Mouse (Mus musculus) kidney, adult 18-20 months (tissue): ENCODE results near the gene Ern1.
A peak's percentile ranks its signal among the peaks of the same experiment; 100 is the strongest.

Source experiments
- DNase-seq: peaks from one replicate; pipeline ENCODE4 v3.0.0; 2021

Gene Ern1

GRCm38 (mm10) chr11:106487733-106488115, at the start of gene Ern1:
Gene Ern1, minus strand, starts transcription at chr11:106487852.
- DNase-seq, result peak; percentile 98

DNA sequence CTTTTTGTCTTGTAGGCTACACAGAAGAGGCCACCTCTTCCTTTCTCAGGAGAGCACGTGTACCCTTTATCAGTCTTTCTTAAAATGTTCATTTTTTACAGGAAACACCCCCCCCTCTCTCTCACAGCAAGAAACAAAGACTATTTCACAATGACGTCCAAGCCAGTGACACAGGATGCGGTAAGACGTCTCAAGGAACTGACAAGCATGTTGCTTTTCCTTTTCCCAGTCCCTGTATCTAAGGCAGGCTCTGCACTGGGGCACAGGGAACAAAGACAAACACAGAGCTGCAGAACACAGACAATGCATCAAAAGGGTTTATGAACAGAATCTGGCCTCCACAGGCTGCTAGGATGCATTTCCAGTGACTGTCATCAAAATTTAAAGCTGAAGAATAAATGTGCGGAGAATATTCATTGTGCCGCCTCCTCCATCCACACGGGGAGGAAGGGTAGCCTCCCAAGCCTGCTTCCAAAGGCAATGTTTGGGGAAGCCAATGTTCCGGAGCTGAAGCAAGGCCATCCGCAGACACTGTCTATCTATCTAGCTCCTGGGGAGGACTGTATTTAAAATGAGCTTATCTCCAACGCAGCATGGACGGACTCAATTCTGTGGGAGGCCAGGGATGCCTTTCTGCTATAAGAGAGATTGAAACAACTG, 48.7 kb upstream of the Ern1 start:
- DNase-seq, result no peak

DNA sequence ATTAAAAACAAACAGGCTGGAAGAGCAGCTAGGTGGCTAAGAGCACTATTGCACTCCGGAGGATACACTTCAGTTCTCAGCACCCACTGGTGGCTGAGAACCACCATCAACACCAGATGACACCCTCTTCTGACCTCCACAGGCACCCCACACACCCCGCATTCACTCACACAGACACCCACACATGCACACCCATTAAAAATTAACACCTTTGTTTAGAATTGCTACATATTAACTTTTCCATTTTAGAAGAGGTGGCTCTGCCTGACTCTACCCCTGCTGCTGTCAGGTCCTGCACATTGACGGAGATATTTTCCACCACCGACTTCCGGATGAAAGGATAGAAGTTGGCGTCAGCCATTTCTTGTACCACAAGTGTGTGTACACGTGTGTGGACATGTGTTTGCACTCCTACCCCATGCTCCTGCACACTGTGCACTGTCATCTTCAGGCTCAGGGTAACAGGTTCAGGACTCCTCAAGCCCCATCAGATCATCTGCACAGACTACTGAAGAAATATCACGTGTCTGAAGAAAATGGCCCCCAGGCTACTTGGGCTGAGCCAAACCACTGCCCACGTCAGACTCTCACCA, 48.1 kb upstream of the Ern1 start:
- no peak for DNase-seq

DNA sequence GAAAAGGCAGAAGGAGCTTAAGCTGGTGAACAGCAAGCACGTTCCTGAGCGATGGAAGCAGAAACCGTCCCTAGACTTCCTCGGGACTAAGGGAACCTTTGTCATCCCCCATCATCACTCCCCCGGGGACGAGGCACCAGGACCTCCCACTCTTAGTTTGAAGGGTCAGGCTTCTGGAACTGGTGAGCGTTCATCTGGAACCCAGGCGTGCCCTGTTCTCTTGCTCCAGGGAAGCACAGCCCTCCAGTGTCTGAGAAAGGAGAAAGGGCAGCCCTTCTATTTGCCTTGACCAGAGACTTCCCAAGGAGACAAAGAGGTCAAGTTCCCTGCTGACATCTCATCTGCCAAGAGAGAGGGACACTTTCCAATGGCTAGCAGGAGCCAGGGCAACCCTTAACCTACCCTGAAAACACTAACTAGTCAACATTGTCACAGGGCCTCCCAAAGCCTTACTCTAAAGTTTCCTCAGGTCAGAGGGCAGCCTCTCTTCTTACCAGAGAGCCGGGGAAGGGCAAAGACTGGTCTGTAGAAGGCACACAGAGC, 44.7 kb upstream of the Ern1 start:
- peak; percentile 22 for DNase-seq

GRCm38 (mm10) chr11:106529786-106530185, 42.1 kb upstream of the Ern1 start:
- peak; percentile 50 for DNase-seq

GRCm38 (mm10) chr11:106529113-106529512, 41.5 kb upstream of the Ern1 start:
- no peak for DNase-seq

GRCm38 (mm10) chr11:106527926-106528325, 40.3 kb upstream of the Ern1 start:
- DNase-seq, result no peak

DNA sequence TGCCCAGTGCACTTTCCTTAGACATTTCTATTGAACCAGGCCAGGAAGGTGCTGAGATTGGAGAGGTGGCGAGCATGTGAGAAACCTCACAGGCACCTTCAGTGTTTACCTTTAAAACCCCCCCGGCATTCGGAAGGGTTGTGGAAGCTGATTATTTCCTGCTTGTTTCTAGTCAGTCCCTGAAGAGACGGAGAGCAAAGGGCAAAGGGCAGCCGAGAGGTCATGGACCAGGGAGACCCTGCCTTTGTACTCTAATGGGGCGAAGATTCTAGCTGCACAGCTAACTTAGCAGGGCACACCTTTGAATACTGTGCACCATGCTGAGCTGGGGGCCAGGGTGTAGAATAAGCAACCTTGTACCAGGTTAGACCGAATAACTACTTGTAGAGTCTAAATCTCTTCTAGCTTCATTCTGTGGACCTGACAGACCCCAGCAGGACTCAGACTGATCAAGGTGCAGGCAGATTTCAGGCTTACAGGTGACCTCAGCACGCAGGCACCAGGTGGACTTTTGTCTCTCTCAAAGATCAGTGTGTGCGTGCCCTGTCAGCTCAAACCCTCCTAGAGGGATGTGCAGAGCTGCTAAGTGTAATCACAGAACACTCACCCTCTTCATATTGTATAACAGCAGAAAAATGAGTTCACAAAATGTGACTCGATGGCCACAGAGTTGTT, 39.6 kb upstream of the Ern1 start:
- DNase-seq, result no peak

DNA sequence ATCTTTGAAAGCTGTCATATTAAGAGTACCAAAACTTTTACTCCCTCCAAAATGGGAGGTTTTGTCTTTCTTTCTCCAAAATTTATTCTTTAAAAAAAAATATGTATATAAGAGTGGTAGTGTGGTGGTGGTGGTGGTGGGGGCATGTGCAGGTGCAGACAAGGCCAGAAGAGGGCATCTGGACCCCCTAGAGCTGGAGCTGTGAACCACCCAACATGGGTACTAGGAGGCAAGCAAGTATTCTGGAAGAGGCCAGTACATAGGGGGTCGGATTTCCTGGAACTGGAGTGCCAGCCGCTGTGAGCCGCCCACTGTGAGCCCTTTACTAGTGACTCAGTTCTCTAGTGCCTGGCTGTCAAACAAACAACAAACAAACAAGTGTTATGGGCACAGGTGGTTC, 34.9 kb upstream of the Ern1 start:
- no peak for DNase-seq

DNA sequence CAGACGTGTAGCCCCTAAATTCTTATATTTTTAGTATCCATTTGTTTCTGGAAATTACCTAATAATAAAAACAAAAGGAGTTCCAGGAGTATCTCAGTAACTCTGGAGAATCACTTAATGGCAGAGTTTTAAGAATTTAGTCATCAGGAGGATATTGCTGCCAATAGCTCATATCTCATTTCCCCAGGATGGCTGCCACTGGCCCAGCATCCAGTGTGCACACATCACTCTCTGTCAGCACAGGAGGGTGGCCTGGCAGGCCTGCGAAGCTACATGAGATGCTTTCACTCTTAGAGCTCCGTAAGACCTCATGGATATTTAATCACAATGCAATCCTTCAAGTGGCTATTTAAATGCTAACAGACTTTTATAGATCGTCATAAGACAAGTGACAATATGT, 34.0 kb upstream of the Ern1 start:
- DNase-seq, result no peak

DNA sequence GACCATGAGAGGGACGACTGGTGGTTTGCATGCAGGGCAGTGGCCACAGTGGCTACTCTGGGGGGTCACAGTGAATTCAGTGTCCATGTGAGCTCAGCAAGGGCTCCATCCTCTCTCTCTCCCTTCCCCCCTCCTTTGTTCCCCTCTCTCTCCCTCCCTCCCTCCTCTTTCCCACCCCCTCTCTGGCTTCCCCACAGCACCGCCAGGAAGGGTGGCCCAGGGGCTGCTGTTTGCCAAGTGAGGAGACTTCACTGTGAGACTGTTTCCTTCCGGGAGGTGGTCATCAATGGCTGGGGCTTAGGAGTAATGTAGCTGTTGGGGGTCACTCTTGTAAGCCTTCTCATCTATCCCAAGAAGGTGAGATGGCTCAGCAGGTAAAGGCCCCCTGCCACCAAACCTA, 32.8 kb upstream of the Ern1 start:
- no peak for DNase-seq

DNA sequence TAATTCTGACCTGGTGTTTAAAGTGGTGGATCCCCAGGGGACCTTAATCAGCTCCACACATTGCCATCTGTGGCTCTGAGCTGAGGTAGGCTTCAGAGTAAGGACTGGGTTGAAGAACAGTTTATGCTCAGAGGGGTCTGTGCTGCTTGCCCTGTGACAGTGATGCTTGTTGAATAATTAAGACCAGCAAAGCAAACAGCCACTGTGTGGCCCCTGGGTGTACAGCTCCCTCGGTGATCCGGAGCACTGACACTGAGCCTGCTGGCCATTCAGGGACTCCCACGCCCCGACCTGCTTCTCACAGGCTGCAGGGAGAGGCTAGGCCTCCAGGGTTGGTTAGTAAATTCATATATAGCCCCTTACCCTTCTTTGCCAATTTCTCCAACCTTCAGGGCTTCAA, 31.9 kb upstream of the Ern1 start:
- no peak for DNase-seq

DNA sequence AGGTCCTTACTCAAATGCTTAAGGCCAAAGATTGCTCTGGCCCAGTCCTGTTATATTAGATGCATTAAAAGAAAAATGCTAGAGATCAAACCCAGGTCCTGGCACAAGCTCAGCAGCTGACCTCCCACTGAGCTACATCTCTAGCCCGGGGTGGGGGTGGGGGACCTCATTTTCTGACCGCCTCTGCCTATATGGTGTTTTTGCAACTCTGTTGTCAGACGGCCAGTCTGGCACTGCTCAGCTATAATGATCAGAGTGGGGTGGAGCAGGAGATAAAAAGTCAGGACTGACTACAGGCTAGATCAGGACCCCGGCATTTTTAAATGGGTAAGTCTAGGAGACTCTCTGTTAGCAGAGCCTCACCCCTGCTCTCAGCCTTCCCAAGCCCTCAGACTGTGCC, 30.7 kb upstream of the Ern1 start:
- DNase-seq, result no peak

DNA sequence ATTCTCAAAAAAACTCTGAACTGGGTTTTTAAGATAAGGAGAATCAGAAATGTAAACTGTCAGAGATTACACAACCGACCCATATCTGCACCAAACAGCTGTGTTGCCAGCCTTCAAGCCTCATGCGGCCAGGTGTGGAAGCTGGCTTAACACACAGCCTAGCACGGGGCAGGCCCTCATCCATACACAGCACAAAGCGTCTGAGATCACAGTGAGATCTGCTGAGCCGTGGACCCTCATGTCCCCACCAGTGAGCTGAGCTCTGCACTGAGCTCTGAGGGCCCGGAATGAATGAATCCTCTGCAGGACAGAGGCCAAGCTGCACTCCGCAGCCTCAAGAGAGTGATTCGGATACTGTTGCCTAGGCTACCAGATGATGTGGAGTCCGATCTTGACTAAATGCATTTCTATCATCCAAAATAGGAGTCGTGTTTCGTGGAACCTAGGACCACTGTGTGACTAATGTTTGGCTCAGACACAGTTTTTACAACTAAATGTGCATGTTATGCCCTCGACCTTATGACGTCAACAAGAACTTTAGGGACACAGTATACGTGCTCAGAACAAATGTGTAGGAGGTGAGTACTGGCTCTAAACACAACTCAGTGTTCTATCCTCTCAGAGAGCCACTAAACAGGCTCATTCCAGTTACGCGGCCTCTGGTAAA, 27.6 kb upstream of the Ern1 start:
- no peak for DNase-seq

- DNase-seq, result peak; percentile 56
These were observed 26.8 kb upstream of the Ern1 start for GRCm38 (mm10) chr11:106514446-106514845.

- DNase-seq, result peak; percentile 60
These were observed 25.5 kb upstream of the Ern1 start for GRCm38 (mm10) chr11:106513166-106513565.

DNA sequence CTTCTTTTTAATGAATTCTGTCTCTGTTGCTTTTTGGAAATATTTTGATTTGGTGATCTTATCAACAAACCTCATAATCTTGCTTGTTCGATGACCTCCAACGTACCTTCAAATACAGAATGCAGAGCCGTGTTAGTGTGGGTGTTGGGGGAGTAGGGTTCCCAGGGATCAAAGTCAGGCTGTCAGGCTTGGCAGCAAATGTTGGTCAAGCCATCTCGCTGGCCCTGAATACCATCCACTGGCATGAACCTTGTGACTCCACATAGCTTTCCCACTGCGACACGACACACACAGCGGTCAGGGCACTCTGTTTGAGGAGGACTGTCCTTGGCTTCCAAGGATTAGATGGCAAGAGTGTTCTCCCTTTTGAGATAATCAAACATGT, 24.3 kb upstream of the Ern1 start:
- no peak for DNase-seq

GRCm38 (mm10) chr11:106511236-106512005, 23.8 kb upstream of the Ern1 start:
- DNase-seq, result no peak

DNA sequence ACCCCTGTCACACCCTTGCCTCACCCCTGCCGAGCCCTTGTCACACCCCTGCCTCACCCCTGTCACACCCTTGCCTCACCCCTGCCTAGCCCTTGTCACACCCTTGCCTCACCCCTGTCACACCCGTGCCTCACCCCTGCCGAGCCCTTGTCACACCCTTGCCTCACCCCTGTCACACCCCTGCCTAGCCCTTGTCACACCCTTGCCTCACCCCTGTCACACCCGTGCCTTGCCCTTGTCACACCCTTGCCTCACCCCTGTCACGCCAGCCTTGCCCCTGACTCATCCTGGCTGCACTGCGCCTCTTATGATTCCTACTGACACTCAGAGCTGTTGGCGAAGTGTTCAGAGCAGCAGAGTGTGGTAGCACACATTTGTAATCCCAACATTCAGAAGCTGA, 20.0 kb upstream of the Ern1 start:
- no peak for DNase-seq

GRCm38 (mm10) chr11:106506211-106506610, 18.6 kb upstream of the Ern1 start:
- no peak for DNase-seq

GRCm38 (mm10) chr11:106504129-106504528, 16.5 kb upstream of the Ern1 start:
- no peak for DNase-seq

DNA sequence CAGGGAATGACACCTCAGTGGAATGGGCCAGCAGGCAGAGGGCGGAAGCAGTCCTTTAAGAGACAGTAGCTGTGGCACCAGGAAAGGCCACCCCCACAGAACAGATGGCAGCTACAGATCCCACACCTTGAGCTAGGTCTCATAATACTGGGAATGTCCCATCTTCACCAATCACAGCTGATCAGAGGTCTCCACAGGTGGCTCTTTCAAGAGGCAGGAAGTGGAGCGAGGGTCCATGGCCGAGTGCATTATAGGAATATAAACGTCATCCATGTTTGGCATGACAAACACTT, 15.7 kb upstream of the Ern1 start:
- DNase-seq, result no peak
